Comparison of ENCODE assay signal across 11 mouse cellular contexts in the genomic region with DNA sequence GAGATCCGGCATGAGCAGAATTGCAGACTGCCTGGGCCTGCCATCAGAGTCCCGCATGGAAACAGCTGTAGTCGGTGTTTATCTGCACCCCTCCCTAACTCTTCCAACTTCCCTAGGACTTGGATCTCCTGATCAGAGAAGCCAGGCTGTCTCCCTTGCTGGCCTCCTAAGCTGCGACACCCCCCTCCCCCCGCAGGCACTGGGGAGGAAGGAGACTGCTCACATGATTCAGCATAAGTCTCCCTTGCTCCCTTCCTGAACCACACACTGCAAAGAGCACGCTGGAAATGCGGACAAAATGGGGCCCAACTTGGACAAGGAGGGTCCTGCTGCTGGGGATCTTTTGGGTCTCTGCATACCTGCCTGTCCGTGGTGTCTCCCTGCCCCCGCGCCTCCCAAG. TPM values are rescaled to one million over a fixed set of nuclear protein-coding genes. Genes with fewer than 3 reads are reported as not detected.
DNase-seq lines count a peak whose midpoint lies in the region; ATAC-seq and TF ChIP-seq lines count a peak whose summit lies in the region.
"Had no signal": no experiment of that assay in that cellular context is flagged by ENCODE, and none has a peak within 500 bp of the region (broad histone marks: within the 10 kb centered on the region; RNA-seq: fewer than 3 reads in every experiment).

A gene (plus strand): TSS at position 231 of the 400 bp plus-strand sequence.

- no peak within 1 kb of the TSS for H3K4me3 ChIP-seq in forebrain, embryonic 13.5 days
- no peak within 1 kb of the TSS for H3K4me3 ChIP-seq in forebrain, postnatal 0 days (ENCODE audit: low read depth, low read length)
- no peak within 1 kb of the TSS for H3K4me3 ChIP-seq in lung, adult 2 months (replicated peaks; ENCODE audit: extremely low read depth, low read depth, low read length)
- H3K4me3 ChIP-seq in liver, postnatal 0 days (ENCODE audit: low read depth, low read length): no peak within 1 kb of the TSS; the same call in 1 of the 2 replicates

- no peak within 1 kb of the TSS for H3K9ac ChIP-seq in forebrain, embryonic 13.5 days
- no peak within 1 kb of the TSS for H3K9ac ChIP-seq in forebrain, postnatal 0 days
- H3K9ac ChIP-seq in liver, postnatal 0 days (replicated peaks): no peak within 1 kb of the TSS

- WGBS in forebrain, embryonic 13.5 days: 74% methylated on average over 10 of the region's 10 CpGs
- WGBS in forebrain, postnatal 0 days: 76% methylated on average over 10 of the region's 10 CpGs
- WGBS in lung, adult 2 months: 44% methylated on average over 10 of the region's 10 CpGs
- 43% methylated on average over 10 of the region's 10 CpGs for WGBS in liver, postnatal 0 days (ENCODE audit: insufficient replicate concordance)

- no peaks in the 10 kb centered on the region for H3K4me1 ChIP-seq in forebrain, embryonic 13.5 days
- H3K4me1 ChIP-seq in forebrain, postnatal 0 days (ENCODE audit: insufficient read depth): no peaks in the 10 kb centered on the region
- H3K4me1 ChIP-seq in lung, adult 2 months (ENCODE audit: control insufficient read depth, insufficient read depth, low read length): no peaks in the 10 kb centered on the region; the same call in 1 of the 2 replicates
- H3K4me1 ChIP-seq in liver, postnatal 0 days (ENCODE audit: insufficient read depth): no peaks in the 10 kb centered on the region

- no peak for DNase-seq in forebrain, postnatal 0 days
- peak; percentile 57 for DNase-seq in lung, postnatal 10 days
- DNase-seq in lung, adult 2 months: no peak
- DNase-seq in heart, postnatal 10 days: peak; percentile 33 to 37
- DNase-seq in liver, postnatal 0 days: no peak
- no peak for DNase-seq in thymus, postnatal 4 days
- DNase-seq in left cerebral cortex, postnatal 14 days (ENCODE audit: low spot score in 2 of 2): no peak
- DNase-seq: embryo, embryonic 11 days; kidney, adult 8-10 months had no signal

- H3K27ac ChIP-seq in forebrain, embryonic 13.5 days: no peak within 1 kb of the TSS
- no peak within 1 kb of the TSS for H3K27ac ChIP-seq in forebrain, postnatal 0 days (ENCODE audit: low read depth, low read length)
- peak within 1 kb of the TSS; percentile 11; the same call in 1 of the 2 replicates for H3K27ac ChIP-seq in liver, postnatal 0 days (ENCODE audit: low read depth)

- TF ChIP-seq EP300 in liver, postnatal 0 days (IDR thresholded peaks at IDR 0.05; ENCODE audit: low read depth): no peak

- H3K27me3 ChIP-seq in forebrain, embryonic 13.5 days: no peaks in the 10 kb centered on the region
- no peaks in the 10 kb centered on the region for H3K27me3 ChIP-seq in forebrain, postnatal 0 days (ENCODE audit: insufficient read depth, low read length)
- no peaks in the 10 kb centered on the region for H3K27me3 ChIP-seq in liver, postnatal 0 days (ENCODE audit: insufficient read depth, low read length)
- H3K27me3 ChIP-seq: Patski had no signal

- no peak for TF ChIP-seq CTCF in forebrain, postnatal 0 days (IDR thresholded peaks at IDR 0.05; ENCODE audit: low read depth)
- no peak for TF ChIP-seq CTCF in lung, adult 2 months (IDR thresholded peaks at IDR 0.05; ENCODE audit: insufficient read depth, low read length)
- TF ChIP-seq CTCF in liver, postnatal 0 days (IDR thresholded peaks at IDR 0.05; ENCODE audit: low read depth): no peak

- H3K36me3 ChIP-seq in forebrain, embryonic 13.5 days (ENCODE audit: poor library complexity, severe bottlenecking): no peaks in the 10 kb centered on the region
- H3K36me3 ChIP-seq in forebrain, postnatal 0 days (ENCODE audit: insufficient read depth): no peaks in the 10 kb centered on the region
- H3K36me3 ChIP-seq in liver, postnatal 0 days (replicated peaks; ENCODE audit: insufficient read depth, low read length): no peaks in the 10 kb centered on the region

- no peaks in the 10 kb centered on the region for H3K9me3 ChIP-seq in forebrain, embryonic 13.5 days (replicated peaks)
- no peaks in the 10 kb centered on the region for H3K9me3 ChIP-seq in forebrain, postnatal 0 days (ENCODE audit: low read length)
- no peaks in the 10 kb centered on the region for H3K9me3 ChIP-seq in liver, postnatal 0 days (ENCODE audit: low read length)

- H3K4me2 ChIP-seq in forebrain, embryonic 13.5 days: no peak within 1 kb of the TSS
- H3K4me2 ChIP-seq in forebrain, postnatal 0 days (ENCODE audit: low read depth): no peak within 1 kb of the TSS
- H3K4me2 ChIP-seq in liver, postnatal 0 days (ENCODE audit: low read depth, low read length): peak within 1 kb of the TSS; percentile 48

- TF ChIP-seq POLR2A in lung, adult 2 months (IDR thresholded peaks at IDR 0.05; ENCODE audit: borderline replicate concordance, extremely low read depth, low read depth, low read length): no peak

- peak; percentile 45; the same call in 1 of the 2 replicates for ATAC-seq in forebrain, embryonic 13.5 days
- ATAC-seq in forebrain, postnatal 0 days: no peak
- ATAC-seq in liver, postnatal 0 days: peak; percentile 48
- ATAC-seq: Patski had no signal

- intact Hi-C loops in heart, postnatal 10 days (cut with DNase I): no loop called here
- intact Hi-C loops in left cerebral cortex, postnatal 14 days (cut with DNase I): no loop called here

RNA-seq across cellular contexts. Expression of the gene that starts here (rescaled TPM):
- 4.6 and 5.1 TPM in 2 replicates for polyA plus RNA-seq in forebrain, embryonic 13.5 days (2015; fragmentation: Nextera tagmentation; extraction: Ambion mirVana)
- 0.15 TPM in 1 of 2 replicates, not detected in the other for total RNA-seq in forebrain, postnatal 0 days (2014; rRNA removed)
- polyA plus RNA-seq in forebrain, postnatal 0 days (2015; fragmentation: Nextera tagmentation; extraction: Ambion mirVana): 2.8 and 3.2 TPM in 2 replicates
- polyA plus RNA-seq in lung, adult 2 months (2012; rRNA removed): 0.07 TPM in 1 of 2 replicates, not detected in the other
- 1 to 10 TPM in 1 of 2 experiments, under 1 TPM in 1; 0.89 to 1.5 TPM for total RNA-seq in heart, postnatal 10 days (2021)
- polyA plus RNA-seq in liver, postnatal 0 days (2015; fragmentation: Nextera tagmentation; extraction: Ambion mirVana): 6.5 and 8.5 TPM in 2 replicates
- total RNA-seq in left cerebral cortex, postnatal 14 days (2021): under 1 TPM; 0.18 to 0.27 TPM

Comparison
In these comparisons a context has a peak if more than half of its experiments do, and no peak if none do; other contexts are left out.
1. DNase-seq: peak in lung, postnatal 10 days (single experiment) and heart, postnatal 10 days (2 of 2); none in forebrain, postnatal 0 days (single experiment), lung, adult 2 months (single experiment), liver, postnatal 0 days (single experiment), thymus, postnatal 4 days (single experiment) and left cerebral cortex, postnatal 14 days (0 of 2).